Mouse (Mus musculus) MEL (cell line): Measurements from ENCODE around the gene Elavl2. TPM values are rescaled to one million over a fixed set of nuclear protein-coding genes. Genes with fewer than 3 reads are reported as not detected.

Source experiments
- DNase-seq: peaks from one replicate; pipeline ENCODE4 v3.0.0; 2011; ENCODE audit warnings: low read depth, low spot score
- H3K27ac ChIP-seq: 2 replicates; pipeline ENCODE4 v1.5.1; 2012; ENCODE audit warnings: low read depth, mild to moderate bottlenecking, control low read depth, low read length, moderate library complexity; ENCODE audit not compliant: control insufficient read depth
- H3K27me3 ChIP-seq, 2 experiments: fragments of 150-350 bp in 1 of 2; sonication (generic) in 1 of 2; 2 replicates each; pipeline ENCODE4 v1.6.1; 2012; ENCODE audit warnings: low read length in 2 of 2, mild to moderate bottlenecking in 2 of 2, improper control_type of control experiment in 1 of 2, moderate library complexity in 1 of 2; ENCODE audit not compliant: insufficient read depth in 2 of 2, control insufficient read depth in 1 of 2
- H3K36me3 ChIP-seq, 2 experiments: 2 replicates each; pipeline ENCODE4 v1.6.1; 2012 to 2014; ENCODE audit warnings: low read length in 2 of 2, improper control_type of control experiment in 1 of 2, inconsistent platforms in 1 of 2, mild to moderate bottlenecking in 1 of 2; ENCODE audit not compliant: insufficient read depth in 2 of 2, control insufficient read depth in 1 of 2
- H3K4me1 ChIP-seq, 2 experiments: fragments of 150-350 bp in 1 of 2; sonication (generic) in 1 of 2; 2 replicates each; pipeline ENCODE4 v1.6.1; 2012; ENCODE audit warnings: low read length in 2 of 2, improper control_type of control experiment in 1 of 2, mild to moderate bottlenecking in 1 of 2; ENCODE audit not compliant: insufficient read depth in 2 of 2, control insufficient read depth in 1 of 2
- H3K4me3 ChIP-seq, 2 experiments: fragments of 150-350 bp in 1 of 2; sonication (generic) in 1 of 2; 2 replicates each; pipeline ENCODE4 v1.5.1; 2012; ENCODE audit warnings: low read depth in 2 of 2, low read length in 2 of 2, mild to moderate bottlenecking in 2 of 2, moderate library complexity in 2 of 2, control low read depth in 1 of 2, improper control_type of control experiment in 1 of 2; ENCODE audit not compliant: control insufficient read depth in 1 of 2, insufficient read depth in 1 of 2
- H3K79me2 ChIP-seq: 2 replicates; pipeline ENCODE4 v1.6.1; 2012; ENCODE audit warnings: mild to moderate bottlenecking, low read length, moderate library complexity; ENCODE audit not compliant: control insufficient read depth, poor library complexity, insufficient read depth
- H3K9ac ChIP-seq: 2 replicates; pipeline ENCODE4 v1.6.1; 2012; ENCODE audit warnings: low read depth, mild to moderate bottlenecking, control low read depth, low read length, moderate library complexity; ENCODE audit not compliant: control insufficient read depth, poor library complexity, severe bottlenecking
- H3K9me3 ChIP-seq: fragments of 150-350 bp; sonication (generic); replicated peaks from 2 replicates; pipeline ENCODE4 v1.6.1; 2012; ENCODE audit warnings: mild to moderate bottlenecking, low read length, improper control_type of control experiment, moderate library complexity; ENCODE audit not compliant: insufficient read depth
- CHD2 ChIP-seq: IDR thresholded peaks from 2 replicates; pipeline ENCODE4 v1.6.1; 2011; ENCODE audit warnings: low read length, improper control_type of control experiment
- EP300 ChIP-seq, 2 experiments: IDR thresholded peaks; 2 replicates each; pipeline ENCODE4 v1.6.1; 2011; ENCODE audit warnings: improper control_type of control experiment in 2 of 2, low read length in 2 of 2, low read depth in 1 of 2, mild to moderate bottlenecking in 1 of 2
- ETS1 ChIP-seq: IDR thresholded peaks from 2 replicates; pipeline ENCODE4 v1.6.1; 2012; ENCODE audit warnings: low read depth, mild to moderate bottlenecking, inconsistent platforms, low read length, improper control_type of control experiment, moderate library complexity
- GABPA ChIP-seq: IDR thresholded peaks from 2 replicates; pipeline ENCODE4 v1.6.1; 2012; ENCODE audit warnings: low read depth, mild to moderate bottlenecking, inconsistent platforms, low read length, improper control_type of control experiment, moderate library complexity
- GATA1 ChIP-seq: IDR thresholded peaks from 2 replicates; pipeline ENCODE4 v1.6.1; 2011; ENCODE audit warnings: low read depth, low read length, improper control_type of control experiment
- HCFC1 ChIP-seq: IDR thresholded peaks from 2 replicates; pipeline ENCODE4 v1.6.1; 2012; ENCODE audit warnings: low read depth, mild to moderate bottlenecking, inconsistent platforms, low read length, improper control_type of control experiment, moderate library complexity
- KAT2A ChIP-seq: conservative IDR thresholded peaks from 2 replicates; pipeline ENCODE4 v1.6.1; 2012; ENCODE audit warnings: low read depth, low read length, improper control_type of control experiment, inconsistent platforms
- MAFK ChIP-seq: IDR thresholded peaks from 2 replicates; pipeline ENCODE4 v1.6.1; 2011; ENCODE audit warnings: low read depth, mild to moderate bottlenecking, low read length, improper control_type of control experiment, borderline replicate concordance
- MAX ChIP-seq: IDR thresholded peaks from 2 replicates; pipeline ENCODE4 v1.6.1; 2011; ENCODE audit warnings: low read length, improper control_type of control experiment
- MAZ ChIP-seq: IDR thresholded peaks from 2 replicates; pipeline ENCODE4 v1.6.1; 2012; ENCODE audit warnings: low read depth, mild to moderate bottlenecking, inconsistent platforms, low read length, improper control_type of control experiment
- MXI1 ChIP-seq: IDR thresholded peaks from 2 replicates; pipeline ENCODE4 v1.6.1; 2011; ENCODE audit warnings: mild to moderate bottlenecking, low read depth, low read length, improper control_type of control experiment
- MYB ChIP-seq: IDR thresholded peaks from 2 replicates; pipeline ENCODE4 v1.6.1; 2011; ENCODE audit warnings: mild to moderate bottlenecking, low read depth, low read length, improper control_type of control experiment
- POLR2AphosphoS2 ChIP-seq: IDR thresholded peaks from 2 replicates; pipeline ENCODE4 v1.6.1; 2011; ENCODE audit warnings: low read length, improper control_type of control experiment
- POLR2AphosphoS5 ChIP-seq: IDR thresholded peaks from 2 replicates; pipeline ENCODE4 v1.6.1; 2012; ENCODE audit warnings: low read depth, borderline replicate concordance, mild to moderate bottlenecking, inconsistent platforms, low read length, moderate library complexity, mixed read lengths
- RAD21 ChIP-seq: IDR thresholded peaks from 2 replicates; pipeline ENCODE4 v1.6.1; 2011; ENCODE audit warnings: mild to moderate bottlenecking, low read depth, low read length, improper control_type of control experiment
- RCOR1 ChIP-seq: IDR thresholded peaks from 2 replicates; pipeline ENCODE4 v1.6.1; 2012; ENCODE audit warnings: low read depth, mild to moderate bottlenecking, inconsistent platforms, low read length, improper control_type of control experiment
- SIN3A ChIP-seq: IDR thresholded peaks from 2 replicates; pipeline ENCODE4 v1.6.1; 2012; ENCODE audit warnings: low read length, improper control_type of control experiment, inconsistent platforms
- SMC3 ChIP-seq: IDR thresholded peaks from 2 replicates; pipeline ENCODE4 v1.6.1; 2011; ENCODE audit warnings: low read depth, low read length, improper control_type of control experiment
- TAL1 ChIP-seq: IDR thresholded peaks from 2 replicates; pipeline ENCODE4 v1.6.1; 2012; ENCODE audit warnings: mild to moderate bottlenecking, inconsistent platforms, low read length, moderate library complexity, mixed read lengths
- TBP ChIP-seq: IDR thresholded peaks from 2 replicates; pipeline ENCODE4 v1.8.0; 2011; ENCODE audit warnings: low read depth, low read length, improper control_type of control experiment
- TCF12 ChIP-seq: IDR thresholded peaks from 2 replicates; pipeline ENCODE4 v1.6.1; 2014; ENCODE audit warnings: low read depth, mild to moderate bottlenecking, inconsistent platforms, low read length, improper control_type of control experiment, moderate library complexity
- USF1 ChIP-seq: IDR thresholded peaks from 2 replicates; pipeline ENCODE4 v1.6.1; 2014; ENCODE audit warnings: low read depth, mild to moderate bottlenecking, inconsistent platforms, low read length, improper control_type of control experiment, moderate library complexity
- USF2 ChIP-seq, 2 experiments: IDR thresholded peaks; 2 replicates each; pipeline ENCODE4 v1.6.1; 2011 to 2012; ENCODE audit warnings: improper control_type of control experiment in 2 of 2, low read length in 2 of 2, borderline replicate concordance in 1 of 2, inconsistent platforms in 1 of 2, low read depth in 1 of 2, mild to moderate bottlenecking in 1 of 2; ENCODE audit not compliant: insufficient read depth in 1 of 2
- ZC3H11A ChIP-seq: IDR thresholded peaks from 2 replicates; pipeline ENCODE4 v1.6.1; 2012; ENCODE audit warnings: low read depth, mild to moderate bottlenecking, inconsistent platforms, low read length, improper control_type of control experiment
- ZKSCAN1 ChIP-seq: IDR thresholded peaks from 2 replicates; pipeline ENCODE4 v1.6.1; 2012; ENCODE audit warnings: low read depth, mild to moderate bottlenecking, inconsistent platforms, low read length, improper control_type of control experiment, moderate library complexity
- ZMIZ1 ChIP-seq: IDR thresholded peaks from 2 replicates; pipeline ENCODE4 v1.6.1; 2012; ENCODE audit warnings: low read depth, mild to moderate bottlenecking, inconsistent platforms, low read length, improper control_type of control experiment, moderate library complexity
- ZNF384 ChIP-seq: IDR thresholded peaks from 2 replicates; pipeline ENCODE4 v1.6.1; 2012; ENCODE audit warnings: low read depth, mild to moderate bottlenecking, inconsistent platforms, low read length, improper control_type of control experiment
- polyA plus RNA-seq, 2 experiments: library from polyadenylated mRNA; stranded (reverse) in 1 of 2; unstranded in 1 of 2; fragments of >175 nt in 1 of 2; fragments of >200 nt in 1 of 2; gene quantifications; 2 replicates each; pipeline versions ENCODE4 v1.2.1 to v1.2.4; 2012; ENCODE audit warnings: low replicate concordance in 2 of 2, low read depth in 1 of 2; ENCODE audit not compliant: insufficient read length in 2 of 2, insufficient read depth in 1 of 2, missing spikeins in 1 of 2
- total RNA-seq: library from RNA; depleted of rRNA; stranded (reverse); fragments of 300-350 nt; gene quantifications from 2 replicates; pipeline ENCODE4 v1.2.3, GENCODE M21; 2012

The Elavl2 gene
- total and polyA plus RNA-seq, 3 experiments, result not detected

GRCm38 (mm10) chr4:91334177-91334576, 66.4 kb downstream of the Elavl2 start:
- no peaks in the 10 kb centered on the region for H3K36me3 ChIP-seq
- H3K27ac ChIP-seq, result no peak overlapping the region
- H3K9me3 ChIP-seq, result no peaks in the 10 kb centered on the region
- no peaks in the 10 kb centered on the region for H3K27me3 ChIP-seq
- DNase-seq, result no peak
- no peaks in the 10 kb centered on the region for H3K79me2 ChIP-seq
- no peaks in the 10 kb centered on the region for H3K4me1 ChIP-seq
- no peak overlapping the region for H3K4me3 ChIP-seq
- H3K9ac ChIP-seq, result no peak overlapping the region
- TF ChIP-seq POLR2AphosphoS2, result no peak
- TF ChIP-seq CHD2, result no peak
- no peak for TF ChIP-seq RCOR1
- no peak for TF ChIP-seq ZNF384
- TF ChIP-seq TAL1, result no peak
- no peak for TF ChIP-seq USF1
- TF ChIP-seq GABPA, result no peak
- TF ChIP-seq MYB, result no peak
- no peak for TF ChIP-seq ZMIZ1
- TF ChIP-seq SIN3A, result no peak
- no peak for TF ChIP-seq MAX
- no peak for TF ChIP-seq TBP
- TF ChIP-seq USF2 (IDR thresholded peaks at IDR 0.05; ENCODE audit: borderline replicate concordance in 1 of 2, insufficient read depth in 1 of 2, low read depth in 1 of 2, low read length in 2 of 2), result no peak
- TF ChIP-seq ZKSCAN1, result no peak
- no peak for TF ChIP-seq EP300 (IDR thresholded peaks at IDR 0.05; ENCODE audit: low read depth in 1 of 2, low read length in 2 of 2)
- TF ChIP-seq MAZ, result no peak
- no peak for TF ChIP-seq POLR2AphosphoS5
- no peak for TF ChIP-seq TCF12
- no peak for TF ChIP-seq MXI1
- TF ChIP-seq SMC3, result no peak

- H3K4me1 ChIP-seq, result no peaks in the 10 kb centered on the region
- H3K79me2 ChIP-seq, result no peaks in the 10 kb centered on the region
- H3K9me3 ChIP-seq, result no peaks in the 10 kb centered on the region
- H3K36me3 ChIP-seq, result no peaks in the 10 kb centered on the region
- H3K9ac ChIP-seq, result no peak overlapping the region
- no peak overlapping the region for H3K27ac ChIP-seq
- H3K4me3 ChIP-seq, result no peak overlapping the region
- no peaks in the 10 kb centered on the region for H3K27me3 ChIP-seq
- no peak for DNase-seq
- no peak for TF ChIP-seq MYB
- TF ChIP-seq GABPA, result no peak
- TF ChIP-seq ETS1, result no peak
- TF ChIP-seq RAD21, result no peak
- TF ChIP-seq GATA1, result no peak
- no peak for TF ChIP-seq KAT2A
- TF ChIP-seq MAFK, result no peak
- no peak for TF ChIP-seq HCFC1
- TF ChIP-seq ZC3H11A, result no peak
Observed at GRCm38 (mm10) chr4:91310801-91311200, 89.8 kb downstream of the Elavl2 start.
